Mouse (Mus musculus) liver, adult 2 months (tissue): ENCODE results near the gene Runx1.

Source experiments
- CTCF ChIP-seq: fragments of 200-500 bp; IDR thresholded peaks from 2 replicates; pipeline ENCODE4 v1.5.1; 2011; ENCODE audit warnings: low read depth, low read length, control low read depth
- POLR2A ChIP-seq: fragments of 200-500 bp; IDR thresholded peaks from 2 replicates; pipeline ENCODE4 v1.6.1; 2011; ENCODE audit warnings: low read length, control low read depth; ENCODE audit not compliant: insufficient read depth; ENCODE audit errors: extremely low read depth

DNA sequence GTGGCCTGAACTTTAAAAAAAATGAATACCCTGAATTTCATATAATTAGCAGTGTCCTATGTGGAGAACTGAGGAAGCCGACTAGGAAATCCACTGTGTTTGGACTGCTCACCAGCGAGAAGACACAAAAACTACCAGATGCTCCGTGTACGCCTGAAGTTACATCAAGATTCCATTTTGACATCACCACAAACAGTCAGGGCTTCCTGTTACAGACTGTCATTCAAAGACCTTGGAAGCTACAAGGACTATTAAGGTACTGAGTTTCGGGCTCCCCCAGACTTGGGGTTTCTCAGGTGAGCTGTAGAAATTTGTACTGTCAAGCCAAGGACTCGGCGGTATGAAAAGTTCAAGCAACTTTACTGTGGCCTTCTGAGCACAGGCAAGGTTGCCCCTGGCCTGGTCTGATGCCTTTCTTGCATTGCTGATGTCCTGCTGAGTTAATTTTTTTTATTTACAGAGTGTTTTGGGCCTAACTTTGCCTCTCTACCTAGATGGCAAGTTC, 22.8 kb downstream of the Runx1 start:
- TF ChIP-seq POLR2A = no peak
- TF ChIP-seq CTCF = no peak
